Mouse (Mus musculus): Measurements from ENCODE around the gene Palm3. TPM values are rescaled to one million over a fixed set of nuclear protein-coding genes. Genes with fewer than 3 reads are reported as not detected.

The Palm3 gene
- total RNA-seq, 2 experiments from 2014 or later: not detected

Other genes with a start within 250 kb of the Palm3 start
- gene Adgrl1, start 121.4 kb upstream of the Palm3 start, total RNA-seq (2014; fragmentation: Nextera tagmentation): 1.4 and 2.4 TPM in 2 replicates
- 2.4 and 3.6 TPM in 2 replicates for gene Adgrl1, start 121.4 kb upstream of the Palm3 start, total RNA-seq (2017)
- not detected in 2 replicates for gene Gm10644, start 66.3 kb upstream of the Palm3 start, total RNA-seq (2014; fragmentation: Nextera tagmentation)
- not detected in 2 replicates for gene Gm10644, start 66.3 kb upstream of the Palm3 start, total RNA-seq (2017)
- gene Asf1b, start 66.0 kb upstream of the Palm3 start, total RNA-seq (2014; fragmentation: Nextera tagmentation): 36.8 and 53.8 TPM in 2 replicates
- gene Asf1b, start 66.0 kb upstream of the Palm3 start, total RNA-seq (2017): 29.8 and 33.2 TPM in 2 replicates
- 36.4 and 39.3 TPM in 2 replicates for gene Prkaca, start 48.5 kb upstream of the Palm3 start, total RNA-seq (2014; fragmentation: Nextera tagmentation)
- 18.2 and 20.3 TPM in 2 replicates for gene Prkaca, start 48.5 kb upstream of the Palm3 start, total RNA-seq (2017)
- 58.8 and 66.1 TPM in 2 replicates for gene Samd1, start 23.8 kb upstream of the Palm3 start, total RNA-seq (2014; fragmentation: Nextera tagmentation)
- 37.5 and 60.0 TPM in 2 replicates for gene Samd1, start 23.8 kb upstream of the Palm3 start, total RNA-seq (2017)
- 2.3 TPM in 1 of 2 replicates, not detected in the other for gene 1700067K01Rik, start 20.0 kb upstream of the Palm3 start, total RNA-seq (2014; fragmentation: Nextera tagmentation)
- gene 1700067K01Rik, start 20.0 kb upstream of the Palm3 start, total RNA-seq (2017): not detected in 2 replicates
- gene 2210011C24Rik, start 9.3 kb upstream of the Palm3 start, total RNA-seq (2014; fragmentation: Nextera tagmentation): not detected in 2 replicates
- not detected in 2 replicates for gene 2210011C24Rik, start 9.3 kb upstream of the Palm3 start, total RNA-seq (2017)
- 0.88 and 0.90 TPM in 2 replicates for gene Il27ra, start 21.1 kb downstream of the Palm3 start, total RNA-seq (2014; fragmentation: Nextera tagmentation)
- gene Il27ra, start 21.1 kb downstream of the Palm3 start, total RNA-seq (2017): 1.4 and 1.9 TPM in 2 replicates
- gene Rln3, start 23.5 kb downstream of the Palm3 start, total RNA-seq (2014; fragmentation: Nextera tagmentation): not detected in 2 replicates
- gene Rln3, start 23.5 kb downstream of the Palm3 start, total RNA-seq (2017): not detected in 2 replicates
- gene Gm10643, start 43.7 kb downstream of the Palm3 start, total RNA-seq (2014; fragmentation: Nextera tagmentation): 0.90 and 1.5 TPM in 2 replicates
- gene Gm10643, start 43.7 kb downstream of the Palm3 start, total RNA-seq (2017): 0.34 and 1.8 TPM in 2 replicates
- gene Rfx1, start 45.4 kb downstream of the Palm3 start, total RNA-seq (2014; fragmentation: Nextera tagmentation): 6.9 and 13.6 TPM in 2 replicates
- gene Rfx1, start 45.4 kb downstream of the Palm3 start, total RNA-seq (2017): 3.1 and 4.3 TPM in 2 replicates
- 19.9 and 23.9 TPM in 2 replicates for gene Dcaf15, start 83.3 kb downstream of the Palm3 start, total RNA-seq (2014; fragmentation: Nextera tagmentation)
- 15.2 and 16.9 TPM in 2 replicates for gene Dcaf15, start 83.3 kb downstream of the Palm3 start, total RNA-seq (2017)
- gene Podnl1, start 104.5 kb downstream of the Palm3 start, total RNA-seq (2014; fragmentation: Nextera tagmentation): 0.41 TPM in 1 of 2 replicates, not detected in the other
- 0.26 TPM in 1 of 2 replicates, not detected in the other for gene Podnl1, start 104.5 kb downstream of the Palm3 start, total RNA-seq (2017)
- gene Cc2d1a, start 126.5 kb downstream of the Palm3 start, total RNA-seq (2014; fragmentation: Nextera tagmentation): 11.8 and 13.5 TPM in 2 replicates
- gene Cc2d1a, start 126.5 kb downstream of the Palm3 start, total RNA-seq (2017): 4.2 and 9.0 TPM in 2 replicates
- gene 4930432K21Rik, start 126.6 kb downstream of the Palm3 start, total RNA-seq (2014; fragmentation: Nextera tagmentation): 1.2 TPM in 1 of 2 replicates, not detected in the other
- 1.2 and 1.8 TPM in 2 replicates for gene 4930432K21Rik, start 126.6 kb downstream of the Palm3 start, total RNA-seq (2017)
- 3.5 and 9.6 TPM in 2 replicates for gene Nanos3, start 163.7 kb downstream of the Palm3 start, total RNA-seq (2014; fragmentation: Nextera tagmentation)
- not detected in 2 replicates for gene Nanos3, start 163.7 kb downstream of the Palm3 start, total RNA-seq (2017)
- 4.6 and 8.1 TPM in 2 replicates for gene Zswim4, start 215.6 kb downstream of the Palm3 start, total RNA-seq (2014; fragmentation: Nextera tagmentation)
- gene Zswim4, start 215.6 kb downstream of the Palm3 start, total RNA-seq (2017): 4.5 and 4.8 TPM in 2 replicates
- 145 and 151 TPM in 2 replicates for gene D8Ertd738e, start 228.2 kb downstream of the Palm3 start, total RNA-seq (2014; fragmentation: Nextera tagmentation)
- 66.2 and 88.3 TPM in 2 replicates for gene D8Ertd738e, start 228.2 kb downstream of the Palm3 start, total RNA-seq (2017)
- 18.6 and 30.7 TPM in 2 replicates for gene Mri1, start 235.9 kb downstream of the Palm3 start, total RNA-seq (2014; fragmentation: Nextera tagmentation)
- gene Mri1, start 235.9 kb downstream of the Palm3 start, total RNA-seq (2017): 14.0 and 26.3 TPM in 2 replicates
- gene Ccdc130, start 248.9 kb downstream of the Palm3 start, total RNA-seq (2014; fragmentation: Nextera tagmentation): 9.8 and 20.0 TPM in 2 replicates
- gene Ccdc130, start 248.9 kb downstream of the Palm3 start, total RNA-seq (2017): 10.6 and 10.8 TPM in 2 replicates

Data from granulocyte monocyte progenitor cell, adult 5-6 weeks (primary cell).